Mouse (Mus musculus): Measurements from ENCODE around the gene Gpsm3. TPM values are rescaled to one million over a fixed set of nuclear protein-coding genes. Genes with fewer than 3 reads are reported as not detected.

Gene Gpsm3
- polyA plus RNA-seq, 3 experiments from 2014 or later: 236 to 278 (median 276) TPM

GRCm38 (mm10) chr17:34604061-34604508 is 14.5 kb downstream of the Gpsm3 start, which contains the start of gene Agpat1:
Agpat1 (plus strand) TSS chr17:34604262.
- peak; percentile 71 for ATAC-seq

DNA sequence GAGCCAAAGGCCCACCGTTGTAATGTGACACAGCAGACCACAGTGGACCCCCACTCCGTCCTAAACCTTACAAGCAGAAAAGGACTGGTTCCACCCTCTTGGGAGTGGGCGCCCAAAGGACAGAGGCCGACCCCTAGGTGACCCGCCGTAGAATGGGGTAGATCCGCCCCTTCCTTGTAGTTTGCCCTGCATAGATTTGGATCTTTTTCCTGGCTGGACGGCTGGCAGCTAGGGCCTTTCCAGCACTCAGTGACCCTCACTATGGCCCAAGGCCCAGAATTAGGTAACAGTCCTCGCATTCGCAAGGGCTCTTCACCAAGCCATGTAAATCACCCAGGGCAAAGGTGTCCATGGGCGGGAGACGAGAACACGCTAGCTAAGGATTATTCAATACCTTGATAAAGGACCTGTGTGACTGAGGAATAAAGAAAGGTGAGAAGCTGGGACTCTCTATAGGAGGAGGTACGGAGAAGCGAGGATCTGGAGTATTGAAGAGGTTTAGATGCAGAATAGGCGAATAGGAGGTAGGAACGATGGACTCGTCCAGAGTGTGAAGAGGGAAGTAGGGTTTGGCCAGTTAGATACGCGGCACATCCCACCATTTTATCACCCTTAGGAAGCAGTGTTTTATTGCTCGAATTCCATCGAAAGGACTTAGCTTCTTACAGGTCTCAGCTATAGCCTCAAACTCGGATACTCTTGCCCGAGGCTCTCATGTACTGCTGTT is 15.1 kb downstream of the Gpsm3 start:
- ATAC-seq: no peak

GRCm38 (mm10) chr17:34605609-34606008 is 16.0 kb downstream of the Gpsm3 start:
- ATAC-seq: peak; percentile 23

- ATAC-seq: no peak
These were observed 16.8 kb downstream of the Gpsm3 start for GRCm38 (mm10) chr17:34606186-34607039.

DNA sequence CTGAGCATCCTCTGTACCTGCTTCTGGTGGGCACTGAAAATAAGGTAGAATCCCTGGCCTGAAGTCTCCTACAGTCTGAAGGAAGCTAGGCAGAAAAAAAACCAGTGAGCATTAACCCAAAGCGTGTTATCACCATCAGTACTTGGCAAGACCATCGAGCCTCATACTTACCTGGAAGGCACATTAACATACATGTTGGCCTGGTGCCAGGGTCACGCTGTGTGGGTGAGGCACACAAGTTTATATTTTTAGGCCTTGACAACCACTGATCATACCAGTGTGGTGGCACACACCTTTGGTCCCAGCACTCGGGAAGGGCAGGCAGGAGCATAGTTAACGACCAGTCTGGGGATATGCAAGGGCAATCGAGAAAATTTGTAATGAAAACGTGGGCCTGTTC is 18.4 kb downstream of the Gpsm3 start:
- no peak for ATAC-seq

GRCm38 (mm10) chr17:34611050-34611449 is 21.4 kb downstream of the Gpsm3 start:
- ATAC-seq: no peak

DNA sequence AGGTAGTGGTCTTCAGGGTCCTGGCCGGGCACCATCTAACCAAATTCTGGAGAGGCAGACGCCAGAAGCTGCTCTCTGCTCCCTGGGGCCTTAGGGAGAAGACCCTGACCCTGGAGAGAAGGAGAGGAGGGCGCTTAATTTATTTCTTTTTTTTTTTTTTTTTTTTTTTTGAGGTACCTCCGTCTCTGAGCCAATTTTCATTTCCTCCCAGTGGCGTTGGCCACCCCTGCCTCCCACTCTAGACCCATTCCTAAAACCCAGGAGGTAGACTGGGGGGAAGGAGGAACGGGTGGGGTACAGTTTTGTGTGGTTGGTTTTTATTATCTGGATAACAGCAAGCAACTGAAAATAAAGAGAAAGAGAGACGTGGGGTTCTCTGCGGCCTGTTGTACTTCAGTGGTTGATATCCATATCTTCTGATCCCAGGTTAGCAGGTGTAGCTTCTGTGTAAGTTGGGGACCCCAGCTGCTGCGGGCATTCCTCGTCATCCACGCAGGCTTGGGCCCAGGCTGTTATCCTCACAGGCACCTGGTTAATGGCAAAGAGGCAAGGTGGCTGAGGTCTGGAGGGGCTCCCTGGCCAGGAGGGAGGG is 23.5 kb downstream of the Gpsm3 start:
- no peak for ATAC-seq

DNA sequence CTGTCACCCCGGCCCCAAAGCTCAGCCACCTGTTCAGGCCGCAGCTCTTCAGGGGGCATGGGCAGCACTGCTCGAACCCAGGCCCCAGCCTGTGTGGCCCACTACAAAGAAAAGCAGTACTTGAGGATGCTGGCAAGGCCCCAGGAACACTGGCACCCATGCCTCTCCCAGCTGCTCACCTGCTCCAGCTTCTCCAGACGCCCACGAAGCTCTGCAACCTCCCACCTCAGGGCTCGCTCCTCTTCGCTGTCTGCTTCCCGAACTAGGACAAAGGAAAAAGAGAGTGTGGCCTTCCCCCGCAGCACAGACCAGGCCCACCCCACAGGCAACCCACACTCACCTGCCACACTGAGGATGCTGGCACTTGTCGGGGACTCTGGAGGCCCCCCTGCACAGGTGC is 24.2 kb downstream of the Gpsm3 start:
- ATAC-seq: no peak

- ATAC-seq: no peak
These were observed 26.3 kb downstream of the Gpsm3 start, which contains the start of gene Egfl8 for GRCm38 (mm10) chr17:34615871-34616270. Egfl8 (minus strand) TSS chr17:34615971.

GRCm38 (mm10) chr17:34618999-34619398 is 29.4 kb downstream of the Gpsm3 start:
- ATAC-seq: peak; percentile 75

DNA sequence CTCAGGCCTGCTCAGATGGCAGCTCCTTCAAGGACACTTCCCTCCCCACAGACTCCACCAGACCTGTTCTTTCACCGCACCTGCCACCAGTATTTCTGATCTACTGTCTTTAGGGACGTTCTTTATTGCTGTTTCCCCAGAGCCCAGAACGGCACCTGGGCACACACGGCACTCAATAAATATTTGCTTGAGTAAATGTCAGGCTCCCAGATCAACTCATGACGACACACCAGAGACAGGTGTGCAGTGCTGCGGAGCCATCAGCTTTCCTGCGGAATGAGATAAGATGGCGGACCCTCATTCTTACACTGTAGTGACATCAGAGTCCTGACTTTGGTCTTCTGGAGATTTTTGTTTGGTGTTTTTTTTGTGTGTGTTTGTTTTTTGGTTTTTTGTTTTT is 31.4 kb downstream of the Gpsm3 start:
- no peak for ATAC-seq

DNA sequence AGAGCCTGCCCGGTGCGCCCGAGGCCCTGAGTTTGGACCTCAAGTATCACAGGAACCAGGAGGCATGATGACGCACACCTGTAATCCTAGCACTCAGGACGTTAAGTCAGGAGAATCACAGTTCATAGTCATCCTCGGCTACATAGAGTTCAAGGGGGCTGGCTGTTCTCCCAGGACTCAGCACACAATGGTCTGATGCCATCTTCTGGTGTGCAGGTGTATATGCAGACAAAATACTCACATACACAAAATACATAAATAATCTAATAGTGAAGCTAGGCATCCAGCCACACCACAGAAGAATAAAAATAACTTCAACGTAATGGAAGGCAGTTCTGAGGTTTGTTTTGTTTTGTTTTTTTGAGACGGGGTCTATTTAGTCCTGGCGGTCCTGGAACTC is 33.6 kb downstream of the Gpsm3 start:
- no peak for ATAC-seq

DNA sequence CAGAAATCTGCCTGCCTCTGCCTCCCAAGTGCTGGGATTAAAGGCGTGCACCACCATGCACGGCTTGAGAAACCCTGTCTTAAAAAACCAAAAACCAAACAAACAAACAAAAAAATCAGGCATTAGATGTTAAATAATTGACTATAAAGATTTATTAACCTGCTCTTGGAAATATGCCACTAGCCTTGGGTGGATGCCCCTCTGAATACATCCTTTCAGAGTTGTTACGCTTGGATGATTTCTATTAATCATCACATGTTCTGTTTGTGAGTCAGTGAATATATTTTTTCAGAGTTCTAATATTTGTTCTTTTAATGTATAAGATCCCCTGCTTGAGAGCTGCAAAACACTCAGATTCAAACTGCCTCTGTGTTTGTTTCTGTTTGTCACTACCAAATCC is 35.4 kb downstream of the Gpsm3 start:
- ATAC-seq: no peak

GRCm38 (mm10) chr17:34626062-34626772 is 36.6 kb downstream of the Gpsm3 start:
- no peak for ATAC-seq

GRCm38 (mm10) chr17:34626773-34627092 is 37.1 kb downstream of the Gpsm3 start:
- no peak for ATAC-seq

GRCm38 (mm10) chr17:34627093-34627942 is 37.7 kb downstream of the Gpsm3 start:
- ATAC-seq: peak; percentile 66

GRCm38 (mm10) chr17:34627943-34628643 is 38.5 kb downstream of the Gpsm3 start, which contains the start of gene Ppt2:
Ppt2 (minus strand) TSS chr17:34628510.
- ATAC-seq: no peak

DNA sequence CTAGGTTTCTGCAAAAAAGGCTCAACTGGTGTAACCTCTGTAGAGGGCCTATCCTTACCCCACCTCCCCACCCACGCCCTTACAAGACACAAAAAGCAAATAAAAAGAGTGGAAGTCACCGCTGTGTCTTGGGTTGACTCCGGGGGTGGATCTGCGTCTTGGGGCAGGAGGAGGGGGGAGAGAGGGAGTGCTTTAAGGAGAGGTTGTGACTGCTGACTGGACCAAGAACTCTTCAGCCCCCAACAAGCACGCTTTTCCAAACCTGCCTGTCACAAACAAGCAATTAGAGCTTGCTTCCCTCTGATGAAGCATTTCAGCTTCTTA is 39.0 kb downstream of the Gpsm3 start:
- ATAC-seq: no peak

DNA sequence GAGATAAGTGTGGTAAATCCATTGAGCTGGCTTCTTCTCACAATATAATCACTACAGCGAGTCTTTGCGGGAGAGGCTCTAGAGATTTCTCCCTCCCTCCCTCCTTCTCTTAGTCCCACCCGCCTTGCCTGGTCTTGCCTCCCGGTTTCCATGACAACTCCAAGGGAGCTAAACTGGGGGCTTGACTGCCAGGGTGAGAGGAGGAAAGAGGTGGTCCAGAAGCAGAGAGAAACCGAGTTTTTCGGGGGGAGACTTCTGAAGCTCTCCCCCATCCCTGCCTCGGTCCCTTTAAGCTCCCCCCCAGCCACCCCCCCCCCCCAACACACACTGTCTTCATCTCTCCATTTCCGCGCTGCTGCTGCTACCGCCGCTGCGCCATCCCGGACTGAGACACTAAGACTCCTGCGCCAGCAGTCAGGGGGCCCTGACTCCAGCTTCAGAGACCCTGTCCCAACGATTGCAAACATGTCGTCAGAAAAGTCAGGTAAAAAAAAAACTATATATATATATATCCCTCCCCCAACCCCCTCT is 39.7 kb downstream of the Gpsm3 start, which contains the start of gene Prrt1:
Gene Prrt1 (plus strand): TSS at position 313 of the 531 bp plus-strand sequence.
- no peak for ATAC-seq

DNA sequence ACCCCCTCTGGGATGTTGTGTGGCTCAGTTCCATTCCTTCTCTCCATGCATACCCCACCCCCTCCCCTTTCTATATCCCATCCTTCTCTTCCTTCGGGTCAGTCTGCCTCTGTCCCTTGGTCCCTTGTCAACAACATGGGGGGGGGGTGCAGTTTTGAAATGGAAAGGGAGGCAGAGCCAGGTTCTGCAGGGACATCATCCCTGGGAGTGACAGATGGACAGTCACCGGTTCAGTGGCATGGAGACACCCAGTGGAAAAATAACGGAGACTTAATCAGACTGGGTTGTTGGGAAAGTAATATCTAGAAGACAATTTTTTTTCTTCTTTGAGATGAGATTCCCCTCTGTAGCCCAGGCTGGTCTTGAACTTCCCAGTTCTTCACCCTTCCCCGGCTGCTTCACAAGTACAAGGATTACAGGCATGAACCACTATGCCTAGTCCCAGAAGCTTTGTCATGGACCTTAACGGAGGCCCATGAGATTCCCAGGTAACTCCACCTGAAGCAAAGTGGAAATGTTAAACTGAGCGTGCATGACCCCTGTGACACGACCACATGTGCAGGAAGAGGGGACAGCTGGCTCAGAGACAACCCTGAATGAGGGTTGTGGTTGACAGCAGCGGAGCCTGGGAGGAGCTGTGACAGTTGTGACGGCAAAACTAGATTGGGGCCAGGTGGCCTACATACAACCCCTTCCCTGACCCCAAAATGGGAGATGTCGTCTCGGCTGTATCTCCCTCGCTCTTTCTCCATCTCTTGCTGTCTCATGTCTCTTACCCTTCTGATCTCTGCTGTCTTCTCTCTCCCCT is 40.4 kb downstream of the Gpsm3 start:
- ATAC-seq: peak; percentile 44
